Mouse (Mus musculus) embryo, embryonic 10.5 days (tissue): ENCODE results near the gene Pcdh9.
A peak's percentile ranks its signal among the peaks of the same experiment; 100 is the strongest.

Experiments used
- DNase-seq: peaks from one replicate; pipeline ENCODE4 v3.0.0-alpha.2; 2015; ENCODE audit warnings: low spot score

Gene Pcdh9

DNA sequence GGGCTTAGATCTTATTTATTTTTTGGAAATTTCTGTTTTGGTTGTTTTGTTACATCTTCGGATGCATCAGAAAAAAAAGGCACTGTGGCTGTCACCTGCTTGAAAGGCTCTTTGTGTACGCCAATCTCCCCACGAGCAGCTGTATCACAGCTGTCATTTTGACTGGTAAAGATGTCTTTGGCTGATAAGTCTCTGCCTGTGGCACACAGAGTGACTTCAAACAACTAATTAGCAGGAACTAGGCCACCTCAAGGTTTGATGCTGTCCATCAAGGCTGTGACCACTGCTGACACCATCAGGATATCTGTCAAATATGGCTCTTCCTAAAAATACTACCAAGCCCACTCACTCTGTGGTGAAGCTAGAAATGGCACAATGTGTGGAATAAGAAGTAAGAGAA lies 336.7 kb downstream of the Pcdh9 start:
- no peak for DNase-seq

DNA sequence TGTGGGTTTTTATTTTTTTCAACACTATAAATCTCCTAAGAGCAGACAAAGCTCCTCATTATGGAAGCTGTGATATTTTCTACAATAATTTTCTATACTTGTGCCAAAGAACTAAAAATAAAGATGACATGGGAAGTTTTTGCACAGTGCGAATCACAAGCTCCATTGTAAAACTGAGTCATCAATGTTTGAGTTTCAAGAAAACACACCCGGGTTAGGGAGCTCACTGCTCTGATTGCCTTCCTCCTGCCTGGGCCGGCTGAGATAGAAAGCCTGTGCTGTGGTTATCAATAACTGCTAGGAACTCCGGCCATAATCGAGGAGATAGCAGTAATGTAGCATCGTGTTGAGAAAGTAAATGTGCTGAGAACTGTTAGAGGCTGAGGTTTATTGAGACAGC lies 344.9 kb downstream of the Pcdh9 start:
- no peak for DNase-seq

DNA sequence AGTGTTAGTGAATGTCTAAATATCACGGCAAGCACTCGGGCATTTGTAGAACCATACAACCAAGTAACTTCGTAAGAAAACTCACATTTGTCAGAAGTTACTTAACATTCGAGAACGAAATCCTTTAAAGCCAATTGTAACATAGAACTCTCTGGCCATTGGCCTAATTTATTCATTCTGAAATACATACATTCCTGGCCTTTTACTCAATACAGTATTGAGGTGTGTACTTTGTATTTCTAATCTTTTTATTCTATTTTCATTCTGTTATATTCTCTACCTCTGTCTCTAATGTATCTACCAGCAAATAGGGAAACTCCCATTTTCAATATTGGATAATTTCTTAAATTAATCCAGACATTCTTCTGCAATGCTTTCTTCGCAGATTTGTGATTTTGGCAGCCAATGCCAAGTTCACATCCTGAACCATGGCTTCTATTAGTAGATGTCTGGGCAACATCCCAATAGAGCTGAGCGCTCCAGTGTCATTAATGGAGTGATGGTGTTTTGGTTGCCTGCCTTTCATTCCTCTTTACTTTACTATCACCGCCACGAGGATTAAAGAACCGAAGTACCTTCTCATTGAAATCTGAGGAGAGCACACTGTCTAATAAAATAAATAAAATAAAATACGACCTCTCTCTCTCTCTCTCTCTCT lies 346.4 kb downstream of the Pcdh9 start:
- DNase-seq = no peak

DNA sequence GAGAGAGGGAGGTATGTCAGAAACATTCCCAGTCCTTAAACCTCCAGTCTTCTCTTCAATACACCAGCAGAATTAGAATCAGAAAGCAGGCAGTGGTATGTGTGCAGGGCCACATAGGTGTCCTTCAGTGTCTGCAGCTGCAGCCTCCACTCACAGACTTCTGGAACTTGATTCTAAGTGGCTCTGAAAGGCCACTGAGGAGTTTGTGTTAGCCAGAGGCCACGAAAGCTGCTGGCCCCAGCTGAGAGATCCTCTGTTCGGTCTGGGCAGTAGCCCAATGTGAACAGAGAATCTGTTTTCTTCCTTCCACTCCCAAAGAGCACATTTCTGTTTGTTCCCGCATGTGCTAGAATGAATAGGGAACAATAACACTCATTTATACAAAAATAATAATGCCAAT lies 346.9 kb downstream of the Pcdh9 start:
- no peak for DNase-seq

- DNase-seq = no peak
Observed at GRCm38 (mm10) chr14:93534928-93535327, 355.6 kb downstream of the Pcdh9 start.

- no peak for DNase-seq
Observed at GRCm38 (mm10) chr14:93523430-93523829, 367.0 kb downstream of the Pcdh9 start.

DNA sequence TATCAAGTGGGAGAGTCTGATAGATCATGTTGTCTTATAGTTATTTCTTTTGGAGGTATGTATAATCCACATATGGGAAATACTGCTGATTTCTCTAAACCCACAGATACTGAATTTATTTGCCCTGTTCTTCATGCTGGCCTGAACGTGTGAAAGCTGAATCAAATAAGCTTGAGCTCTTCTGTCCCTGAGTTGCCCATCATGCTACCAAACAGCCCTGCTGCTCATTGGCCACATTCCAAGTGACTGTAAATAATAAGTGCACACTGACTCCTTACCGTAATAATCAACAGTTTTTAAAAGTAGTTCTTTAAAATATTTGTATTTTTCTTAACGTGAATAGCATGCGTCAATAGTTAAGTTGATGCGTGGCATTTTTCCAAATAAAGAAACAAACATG lies 370.3 kb downstream of the Pcdh9 start:
- DNase-seq = no peak

- no peak for DNase-seq
Observed at GRCm38 (mm10) chr14:93516679-93517078, 373.8 kb downstream of the Pcdh9 start.

GRCm38 (mm10) chr14:93506107-93506506 lies 384.4 kb downstream of the Pcdh9 start:
- no peak for DNase-seq

DNA sequence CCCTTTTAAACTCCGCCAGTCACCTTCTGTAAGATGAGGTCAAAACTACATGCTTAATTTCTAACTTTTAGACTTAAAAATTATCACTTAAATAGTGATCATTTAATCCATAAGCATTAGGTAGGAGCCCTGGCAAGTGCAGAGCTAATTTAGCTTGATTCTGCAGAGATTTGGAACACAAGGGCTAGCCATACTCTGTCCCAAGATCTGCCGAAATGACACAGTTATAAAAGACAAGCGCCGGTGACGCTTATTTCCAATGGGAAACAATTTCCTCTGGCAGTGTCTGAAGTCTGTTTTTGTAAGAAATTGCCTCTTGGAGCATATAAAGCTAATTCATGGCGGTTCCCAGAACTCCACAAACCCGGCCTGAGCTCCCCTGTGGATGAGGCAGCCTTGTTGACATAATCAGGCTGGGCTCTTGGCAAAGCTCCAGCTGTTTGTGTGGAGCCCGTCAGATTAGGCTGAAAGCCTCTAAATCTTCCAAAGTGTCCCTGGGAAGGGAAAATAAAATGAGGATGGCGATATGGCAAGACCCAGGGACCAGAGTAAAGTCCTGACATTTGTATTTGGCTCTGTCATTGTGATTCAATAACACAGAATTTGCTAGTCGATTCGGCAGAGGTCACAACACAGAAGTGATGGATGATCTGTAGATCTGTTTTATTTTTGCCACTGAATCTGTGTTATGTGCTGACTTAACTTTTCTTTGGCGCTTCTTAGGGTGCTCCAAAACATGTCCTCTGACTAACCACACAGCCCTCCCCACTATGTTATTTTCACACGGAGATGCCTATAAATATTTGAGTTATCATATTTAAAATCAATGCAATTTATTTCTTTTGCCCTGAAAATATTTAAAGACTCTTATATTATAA lies 391.4 kb downstream of the Pcdh9 start:
- peak; percentile 62 for DNase-seq

- DNase-seq = no peak
Observed at GRCm38 (mm10) chr14:93474991-93475390, 415.5 kb downstream of the Pcdh9 start.

- DNase-seq = no peak
Observed at GRCm38 (mm10) chr14:93472494-93472893, 418.0 kb downstream of the Pcdh9 start.

GRCm38 (mm10) chr14:93463360-93463892 lies 427.1 kb downstream of the Pcdh9 start:
- no peak for DNase-seq

- no peak for DNase-seq
Observed at GRCm38 (mm10) chr14:93450930-93451665, 439.4 kb downstream of the Pcdh9 start.

GRCm38 (mm10) chr14:93441852-93442251 lies 448.6 kb downstream of the Pcdh9 start:
- no peak for DNase-seq

DNA sequence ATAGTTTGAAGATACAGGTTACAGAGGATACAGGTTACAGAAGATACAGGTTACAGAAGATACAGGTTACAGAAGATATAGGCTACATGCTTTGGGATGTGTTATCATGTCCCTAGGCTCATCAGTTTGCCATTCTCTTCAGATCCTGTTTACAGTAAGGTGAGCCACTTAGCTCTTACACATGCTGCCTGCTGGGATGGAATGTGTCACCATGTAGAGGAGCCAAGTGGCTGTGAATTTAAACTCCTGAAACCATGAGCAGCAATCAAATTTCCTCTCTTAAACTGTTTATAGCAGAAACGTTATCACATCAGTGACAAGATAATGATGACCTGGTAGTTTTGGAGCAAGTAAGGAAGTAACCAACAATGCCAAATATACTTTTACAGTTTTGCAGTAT lies 453.3 kb downstream of the Pcdh9 start:
- no peak for DNase-seq

DNA sequence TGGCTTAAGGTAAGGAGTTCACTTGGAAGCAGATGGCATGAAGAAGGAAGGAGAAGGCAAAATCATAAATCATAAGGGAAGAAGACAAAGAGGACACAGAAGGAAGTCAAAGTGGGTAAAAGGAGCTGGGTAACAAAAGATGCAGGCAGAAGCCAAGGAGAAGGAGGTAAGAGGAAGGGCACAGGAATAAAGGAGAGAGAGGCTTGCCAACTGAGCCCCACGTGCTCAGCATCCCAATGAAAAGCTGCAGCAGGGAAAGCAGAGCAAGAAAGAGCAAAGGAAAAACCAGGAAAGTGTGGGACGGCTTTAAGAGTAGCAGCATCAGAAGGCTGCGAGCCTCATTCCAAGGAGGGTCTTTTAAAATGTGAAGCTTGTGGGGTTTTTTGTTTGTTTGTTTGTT lies 473.7 kb downstream of the Pcdh9 start:
- DNase-seq = no peak

DNA sequence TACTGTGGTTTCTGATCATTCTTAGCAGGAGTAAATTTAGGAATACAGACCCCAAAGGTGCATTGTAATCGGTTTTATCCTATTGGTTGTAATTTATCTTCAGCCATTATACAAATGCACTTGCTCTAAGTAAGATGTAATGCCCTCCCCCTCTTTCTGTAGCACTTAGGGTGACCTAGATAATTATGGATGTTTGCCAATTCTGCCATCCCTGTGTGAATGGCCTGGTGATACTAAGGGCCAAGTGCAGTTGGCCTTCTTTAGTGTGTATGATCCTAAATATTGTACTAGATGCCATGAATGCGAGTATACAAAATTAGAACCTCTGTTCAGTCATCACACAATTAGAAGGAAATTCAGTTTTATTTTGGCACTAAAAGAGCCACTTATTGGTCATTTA lies 475.0 kb downstream of the Pcdh9 start:
- DNase-seq = no peak

- DNase-seq = no peak
Observed at GRCm38 (mm10) chr14:93409314-93409713, 481.2 kb downstream of the Pcdh9 start.

GRCm38 (mm10) chr14:93407747-93408146 lies 482.7 kb downstream of the Pcdh9 start:
- DNase-seq = no peak

DNA sequence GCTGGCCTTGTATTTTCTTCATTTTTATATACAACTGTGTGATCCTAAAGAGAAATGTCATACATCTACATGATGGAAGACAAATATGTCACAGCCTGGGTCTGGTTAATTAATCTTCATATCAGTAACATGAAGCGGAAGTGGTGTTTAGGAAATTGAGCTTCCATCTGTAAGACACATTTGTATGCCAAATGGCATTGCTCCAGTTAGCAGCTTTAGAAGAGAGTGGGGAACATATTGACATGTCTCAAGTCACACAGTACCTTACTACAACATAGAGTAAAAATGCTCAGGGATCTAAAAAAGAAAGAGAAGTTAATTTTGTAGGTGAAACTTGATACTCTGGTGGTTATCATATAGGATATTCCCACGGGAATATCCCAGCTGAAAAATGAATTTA lies 505.4 kb downstream of the Pcdh9 start:
- DNase-seq = no peak

DNA sequence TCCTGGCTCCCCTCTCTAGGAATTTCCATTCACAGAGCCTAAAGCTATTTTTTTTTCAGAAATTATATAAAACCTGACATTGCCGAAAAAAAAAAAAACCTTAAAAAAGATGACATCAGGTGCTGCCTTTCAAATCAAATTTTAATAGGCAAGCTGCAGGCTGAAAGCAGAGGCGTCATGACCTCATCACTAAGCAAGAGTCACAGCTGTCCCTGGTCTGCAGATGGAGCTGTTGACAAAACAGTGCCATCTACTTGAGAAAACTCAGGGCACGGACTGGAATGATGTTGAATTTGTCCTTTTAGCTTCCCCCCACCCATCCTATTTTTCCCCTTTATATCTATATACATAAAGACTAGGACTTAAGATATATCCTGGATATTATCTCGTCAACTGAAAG lies 509.3 kb downstream of the Pcdh9 start:
- DNase-seq = peak; percentile 32

GRCm38 (mm10) chr14:93380757-93381156 lies 509.7 kb downstream of the Pcdh9 start:
- no peak for DNase-seq
